ENCODE assay signal across 8 mouse cellular contexts in the genomic region with DNA sequence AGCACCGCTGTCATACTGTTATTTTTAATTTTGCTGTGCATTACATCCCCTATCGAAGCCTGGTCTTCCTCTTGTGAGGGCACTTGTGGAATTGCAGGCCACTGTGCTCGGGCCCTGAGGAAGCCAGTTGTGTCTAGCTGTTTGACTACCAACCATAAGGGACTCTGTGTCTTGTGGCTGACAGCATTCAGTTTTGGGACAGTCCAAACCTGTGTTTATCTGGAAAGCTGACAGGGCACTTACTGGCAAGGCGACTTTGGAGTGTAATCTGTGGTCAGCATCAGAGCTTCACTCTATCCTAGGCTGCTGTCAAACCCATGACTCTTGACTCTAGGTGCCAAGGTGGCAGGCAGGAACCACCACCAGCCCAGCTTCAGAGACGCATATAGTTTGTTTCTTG. TPM values are rescaled to one million over a fixed set of nuclear protein-coding genes. Genes with fewer than 3 reads are reported as not detected.
A peak's percentile ranks its signal among the peaks of the same experiment; 100 is the strongest.
DNase-seq lines count a peak whose midpoint lies in the region; ATAC-seq and TF ChIP-seq lines count a peak whose summit lies in the region.

No protein-coding gene starts in this region.

- no peak overlapping the region for H3K27ac ChIP-seq in forebrain, embryonic 10.5 days
- no peak overlapping the region for H3K27ac ChIP-seq in forebrain, embryonic 11.5 days (ENCODE audit: low read depth, low read length)
- H3K27ac ChIP-seq in lung, embryonic 16.5 days (ENCODE audit: low read length), result no peak overlapping the region; the same call in 1 of the 2 replicates
- no peak overlapping the region for H3K27ac ChIP-seq in limb, embryonic 13.5 days
- peak overlapping the region; percentile 86 for H3K27ac ChIP-seq in small intestine, adult 2 months (ENCODE audit: insufficient read depth, low read depth, low read length)

- H3K4me3 ChIP-seq in forebrain, embryonic 10.5 days, result peak overlapping the region; percentile 88
- no peak overlapping the region for H3K4me3 ChIP-seq in forebrain, embryonic 11.5 days (ENCODE audit: low read depth, low read length)
- peak overlapping the region; percentile 86 for H3K4me3 ChIP-seq in lung, embryonic 16.5 days (ENCODE audit: low read length)
- peak overlapping the region; percentile 63 for H3K4me3 ChIP-seq in limb, embryonic 13.5 days
- peak overlapping the region; percentile 91 for H3K4me3 ChIP-seq in small intestine, adult 2 months (ENCODE audit: low read depth, low read length)

- WGBS in forebrain, embryonic 10.5 days, result 87% methylated on average over 5 of the region's 5 CpGs
- 90% methylated on average over 5 of the region's 5 CpGs for whole genome bisulfite sequencing in forebrain, embryonic 11.5 days
- WGBS in lung, embryonic 16.5 days, result 61% methylated on average over 5 of the region's 5 CpGs
- WGBS in limb, embryonic 13.5 days, result 82% methylated on average over 5 of the region's 5 CpGs
- 37% methylated on average over 5 of the region's 5 CpGs for WGBS in small intestine, adult 2 months

- H3K9me3 ChIP-seq in forebrain, embryonic 10.5 days, result no peaks in the 10 kb centered on the region
- no peaks in the 10 kb centered on the region for H3K9me3 ChIP-seq in forebrain, embryonic 11.5 days (ENCODE audit: control insufficient read depth, low read length)
- H3K9me3 ChIP-seq in lung, embryonic 16.5 days (ENCODE audit: control insufficient read depth, low read length), result no peaks in the 10 kb centered on the region
- no peaks in the 10 kb centered on the region for H3K9me3 ChIP-seq in limb, embryonic 13.5 days

- H3K27me3 ChIP-seq in forebrain, embryonic 10.5 days (ENCODE audit: poor library complexity, severe bottlenecking), result no peaks in the 10 kb centered on the region
- H3K27me3 ChIP-seq in forebrain, embryonic 11.5 days (ENCODE audit: control insufficient read depth, insufficient read depth, low read length), result no peaks in the 10 kb centered on the region
- H3K27me3 ChIP-seq in lung, embryonic 16.5 days (ENCODE audit: control insufficient read depth, insufficient read depth, low read depth, low read length), result no peaks in the 10 kb centered on the region
- no peaks in the 10 kb centered on the region for H3K27me3 ChIP-seq in limb, embryonic 13.5 days
- no peaks in the 10 kb centered on the region for H3K27me3 ChIP-seq in small intestine, adult 2 months (ENCODE audit: control insufficient read depth, insufficient read depth, low read length)

- peaks cover 19% of the 10 kb centered on the region for H3K36me3 ChIP-seq in forebrain, embryonic 10.5 days (replicated peaks)
- no peaks in the 10 kb centered on the region for H3K36me3 ChIP-seq in forebrain, embryonic 11.5 days (ENCODE audit: control insufficient read depth, insufficient read depth, low read length)
- peaks cover 4% of the 10 kb centered on the region; the same call in 1 of the 2 replicates for H3K36me3 ChIP-seq in lung, embryonic 16.5 days (ENCODE audit: control insufficient read depth, insufficient read depth, low read length)
- peaks cover 23% of the 10 kb centered on the region for H3K36me3 ChIP-seq in limb, embryonic 13.5 days
- peaks cover 4% of the 10 kb centered on the region for H3K36me3 ChIP-seq in small intestine, adult 2 months (ENCODE audit: control insufficient read depth, insufficient read depth, low read length)

- no peak for TF ChIP-seq POLR2A in small intestine, adult 2 months (IDR thresholded peaks at IDR 0.05; ENCODE audit: low read depth, low read length)

- no peak overlapping the region for H3K4me2 ChIP-seq in forebrain, embryonic 11.5 days (ENCODE audit: low read depth, low read length, severe bottlenecking)
- peak overlapping the region; percentile 72 for H3K4me2 ChIP-seq in lung, embryonic 16.5 days (ENCODE audit: low read depth, low read length)
- H3K4me2 ChIP-seq in limb, embryonic 13.5 days (replicated peaks), result peak overlapping the region; percentile 95

- TF ChIP-seq CTCF in small intestine, adult 2 months (IDR thresholded peaks at IDR 0.05; ENCODE audit: extremely low read depth, insufficient read length, insufficient replicate concordance, low read depth, low read length), result no peak

- no peak for DNase-seq in forebrain, embryonic 10.5 days (ENCODE audit: extremely low spot score, low spot score)
- no peak for DNase-seq in forebrain, embryonic 11.5 days (ENCODE audit: low spot score)
- DNase-seq in lung, postnatal 25 days (ENCODE audit: low spot score), result no peak
- DNase-seq in natural killer cell, adult 2 months (ENCODE audit: low spot score in 2 of 2), result no peak
- DNase-seq in embryo, embryonic 9.5 days (ENCODE audit: extremely low spot score), result no peak

- no peak for ATAC-seq in forebrain, embryonic 11.5 days (replicated peaks; ENCODE audit: low FRiP score)
- ATAC-seq in lung, embryonic 16.5 days (ENCODE audit: low read depth), result no peak
- no peak for ATAC-seq in limb, embryonic 13.5 days (ENCODE audit: low FRiP score, low read depth)

- peaks cover 44% of the 10 kb centered on the region for H3K4me1 ChIP-seq in forebrain, embryonic 10.5 days
- H3K4me1 ChIP-seq in forebrain, embryonic 11.5 days (replicated peaks; ENCODE audit: control insufficient read depth, insufficient read depth, low read length), result peaks cover 9% of the 10 kb centered on the region; the same call in 1 of the 2 replicates
- peaks cover 11% of the 10 kb centered on the region for H3K4me1 ChIP-seq in lung, embryonic 16.5 days (replicated peaks; ENCODE audit: control insufficient read depth, insufficient read depth, low read length)
- peaks cover 27% of the 10 kb centered on the region for H3K4me1 ChIP-seq in limb, embryonic 13.5 days
- H3K4me1 ChIP-seq in small intestine, adult 2 months (ENCODE audit: control insufficient read depth, insufficient read depth, insufficient read length, low read length), result peaks cover 24% of the 10 kb centered on the region

- H3K9ac ChIP-seq in forebrain, embryonic 11.5 days (ENCODE audit: low read length), result no peak overlapping the region
- H3K9ac ChIP-seq in lung, embryonic 16.5 days (ENCODE audit: low read length), result peak overlapping the region; percentile 90
- H3K9ac ChIP-seq in limb, embryonic 13.5 days, result peak overlapping the region; percentile 79; the same call in 1 of the 2 replicates

RNA-seq across cellular contexts. Expression of gene Ell, which starts 1.8 kb away (rescaled TPM):
- polyA plus RNA-seq in forebrain, embryonic 10.5 days (2016; fragmentation: Nextera tagmentation; extraction: Ambion mirVana), result 20.8 and 22.7 TPM in 2 replicates
- 21.8 and 22.2 TPM in 2 replicates for polyA plus RNA-seq in forebrain, embryonic 11.5 days (2014; fragmentation: Nextera tagmentation; extraction: Ambion mirVana)
- polyA plus RNA-seq in lung, embryonic 16.5 days (2015; fragmentation: Nextera tagmentation; extraction: Ambion mirVana), result 19.8 and 21.4 TPM in 2 replicates
- 20.9 and 21.4 TPM in 2 replicates for polyA plus RNA-seq in limb, embryonic 13.5 days (2015; fragmentation: Nextera tagmentation; extraction: Ambion mirVana)
- polyA plus RNA-seq in small intestine, adult 2 months (2012; rRNA removed), result 20.5 and 45.6 TPM in 2 replicates

RNA-seq across cellular contexts. Expression of gene Kxd1, which starts 13.3 kb away (rescaled TPM):
- polyA plus RNA-seq in forebrain, embryonic 10.5 days (2016; fragmentation: Nextera tagmentation; extraction: Ambion mirVana), result 52.6 and 57.2 TPM in 2 replicates
- 56.0 and 59.9 TPM in 2 replicates for polyA plus RNA-seq in forebrain, embryonic 11.5 days (2014; fragmentation: Nextera tagmentation; extraction: Ambion mirVana)
- 54.0 and 55.3 TPM in 2 replicates for polyA plus RNA-seq in lung, embryonic 16.5 days (2015; fragmentation: Nextera tagmentation; extraction: Ambion mirVana)
- polyA plus RNA-seq in limb, embryonic 13.5 days (2015; fragmentation: Nextera tagmentation; extraction: Ambion mirVana), result 49.3 and 53.4 TPM in 2 replicates
- 34.3 and 64.4 TPM in 2 replicates for polyA plus RNA-seq in small intestine, adult 2 months (2012; rRNA removed)

RNA-seq across cellular contexts. Expression of gene Fkbp8, which starts 13.6 kb away (rescaled TPM):
- polyA plus RNA-seq in forebrain, embryonic 10.5 days (2016; fragmentation: Nextera tagmentation; extraction: Ambion mirVana), result 295 and 303 TPM in 2 replicates
- polyA plus RNA-seq in forebrain, embryonic 11.5 days (2014; fragmentation: Nextera tagmentation; extraction: Ambion mirVana), result 268 and 290 TPM in 2 replicates
- polyA plus RNA-seq in lung, embryonic 16.5 days (2015; fragmentation: Nextera tagmentation; extraction: Ambion mirVana), result 300 and 319 TPM in 2 replicates
- 284 and 290 TPM in 2 replicates for polyA plus RNA-seq in limb, embryonic 13.5 days (2015; fragmentation: Nextera tagmentation; extraction: Ambion mirVana)
- 300 and 623 TPM in 2 replicates for polyA plus RNA-seq in small intestine, adult 2 months (2012; rRNA removed)

RNA-seq across cellular contexts. Expression of gene Uba52, which starts 30.5 kb away (rescaled TPM):
- 879 and 899 TPM in 2 replicates for polyA plus RNA-seq in forebrain, embryonic 10.5 days (2016; fragmentation: Nextera tagmentation; extraction: Ambion mirVana)
- 715 TPM in 2 replicates for polyA plus RNA-seq in forebrain, embryonic 11.5 days (2014; fragmentation: Nextera tagmentation; extraction: Ambion mirVana)
- polyA plus RNA-seq in lung, embryonic 16.5 days (2015; fragmentation: Nextera tagmentation; extraction: Ambion mirVana), result 917 and 987 TPM in 2 replicates
- 856 and 861 TPM in 2 replicates for polyA plus RNA-seq in limb, embryonic 13.5 days (2015; fragmentation: Nextera tagmentation; extraction: Ambion mirVana)
- polyA plus RNA-seq in small intestine, adult 2 months (2012; rRNA removed), result 606 and 770 TPM in 2 replicates

RNA-seq across cellular contexts. Expression of gene Rex1bd, which starts 34.5 kb away (rescaled TPM):
- 126 and 136 TPM in 2 replicates for polyA plus RNA-seq in forebrain, embryonic 10.5 days (2016; fragmentation: Nextera tagmentation; extraction: Ambion mirVana)
- polyA plus RNA-seq in forebrain, embryonic 11.5 days (2014; fragmentation: Nextera tagmentation; extraction: Ambion mirVana), result 113 and 123 TPM in 2 replicates
- polyA plus RNA-seq in lung, embryonic 16.5 days (2015; fragmentation: Nextera tagmentation; extraction: Ambion mirVana), result 125 and 133 TPM in 2 replicates
- 139 and 148 TPM in 2 replicates for polyA plus RNA-seq in limb, embryonic 13.5 days (2015; fragmentation: Nextera tagmentation; extraction: Ambion mirVana)
- polyA plus RNA-seq in small intestine, adult 2 months (2012; rRNA removed), result 137 and 244 TPM in 2 replicates
